Mouse (Mus musculus): ENCODE measurements around the gene Paqr3. TPM values are rescaled to one million over a fixed set of nuclear protein-coding genes. Genes with fewer than 3 reads are reported as not detected.

Paqr3 gene
- total RNA-seq (2018; cell fraction: chromatin; rRNA removed) = 10 to 100 TPM in 2 of 26 experiments, 1 to 10 TPM in 23, under 1 TPM in 1; 0.67 to 63.3 (median 5.3) TPM
- 1 to 10 TPM; 1.8 to 5.0 (median 3.1) TPM for total RNA-seq (2018; cell fraction: cytosol; rRNA removed)
- total RNA-seq (2018; cell fraction: nucleus; rRNA removed) = 1 to 10 TPM; 1.5 to 8.3 (median 5.2) TPM
- 1.1 to 2.6 TPM (median 1.5 TPM) in 3 replicates for polyA plus RNA-seq (2018)

DNA sequence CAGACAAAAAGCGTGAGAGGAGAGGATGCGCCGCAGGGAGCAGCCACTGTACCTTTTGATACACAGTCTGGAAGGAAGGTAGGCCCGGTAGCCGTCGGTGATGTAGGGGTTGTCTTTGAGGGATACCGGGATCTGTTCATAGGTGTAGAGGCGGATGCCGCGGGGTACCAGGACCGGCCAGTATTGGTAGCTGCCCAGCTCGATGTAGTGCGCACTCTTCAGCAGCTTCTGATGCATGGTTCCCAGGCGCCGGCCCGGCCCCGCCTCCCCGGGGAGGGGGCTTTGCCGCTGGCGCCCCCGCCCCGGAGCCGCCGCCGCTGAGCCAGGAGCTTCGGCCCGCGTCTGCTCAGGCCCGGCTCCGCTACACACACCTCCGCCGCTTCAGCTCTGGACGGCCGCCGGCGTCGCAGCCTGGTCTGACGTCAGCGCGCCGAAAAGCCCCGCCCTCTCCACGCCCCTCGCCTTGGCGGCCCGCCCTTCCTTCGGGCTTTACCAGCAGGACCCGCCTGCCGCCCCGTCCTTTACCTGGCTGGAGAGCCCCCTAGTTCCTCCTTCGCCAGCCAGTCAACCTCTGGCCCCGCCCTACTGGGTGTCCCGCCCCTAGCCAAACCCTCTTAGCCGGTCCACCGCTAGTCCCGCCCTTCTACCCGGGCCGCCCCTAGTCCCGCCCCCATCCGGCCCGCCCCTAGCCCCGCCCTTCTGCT, at the start of gene Paqr3:
TSS of gene Paqr3 (minus strand) at position 390 of the 704 bp plus-strand sequence.
- peak within 1 kb of the TSS; percentile 63 for H3K4me3 ChIP-seq (ENCODE audit: inconsistent target)
- WGBS (ENCODE audit: missing documents) = 1% methylated on average over 55 of the region's 62 CpGs
- H3K79me2 ChIP-seq (ENCODE audit: inconsistent target) = no peaks in the 10 kb centered on the region
- no peaks in the 10 kb centered on the region for H3K36me3 ChIP-seq (ENCODE audit: inconsistent target)
- no peak within 1 kb of the TSS for H3K27ac ChIP-seq

GRCm38 (mm10) chr5:97154688-97155087, 43.3 kb upstream of the Paqr3 start:
- Histone ChIP-seq H3K36me3 (ENCODE audit: inconsistent target) (no peaks in the 10 kb centered on the region), H3K4me3 (ENCODE audit: inconsistent target) (no peak overlapping the region), H3K79me2 (ENCODE audit: inconsistent target) (no peaks in the 10 kb centered on the region), H3K27ac (no peak overlapping the region)
- WGBS (ENCODE audit: missing documents) = 70% methylated on average over 1 of the region's 1 CpGs

DNA sequence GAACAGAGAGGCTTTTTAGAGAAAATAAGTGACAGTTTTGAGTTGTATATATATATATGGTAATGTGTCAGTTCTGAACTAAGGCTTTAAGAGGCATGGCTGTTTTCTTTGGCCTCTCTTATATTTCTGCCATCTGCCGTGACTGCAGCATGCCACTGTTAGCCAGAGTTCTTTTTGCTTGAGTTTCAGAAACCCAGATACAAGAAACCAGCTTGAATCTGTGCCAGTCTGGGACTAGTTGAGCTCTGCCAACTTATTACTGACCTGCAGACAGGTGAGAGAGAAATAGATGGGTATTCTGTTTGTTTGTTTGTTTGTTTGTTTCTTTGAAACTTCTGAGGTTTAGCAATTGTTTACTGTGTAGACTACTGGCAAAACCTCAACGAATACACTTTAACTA, 23.9 kb upstream of the Paqr3 start:
- Histone ChIP-seq H3K27ac (no peak overlapping the region), H3K79me2 (ENCODE audit: inconsistent target) (no peaks in the 10 kb centered on the region), H3K36me3 (ENCODE audit: inconsistent target) (no peaks in the 10 kb centered on the region), H3K4me3 (ENCODE audit: inconsistent target) (no peak overlapping the region)
- WGBS (ENCODE audit: missing documents) = 94% methylated on average over 2 of the region's 2 CpGs

DNA sequence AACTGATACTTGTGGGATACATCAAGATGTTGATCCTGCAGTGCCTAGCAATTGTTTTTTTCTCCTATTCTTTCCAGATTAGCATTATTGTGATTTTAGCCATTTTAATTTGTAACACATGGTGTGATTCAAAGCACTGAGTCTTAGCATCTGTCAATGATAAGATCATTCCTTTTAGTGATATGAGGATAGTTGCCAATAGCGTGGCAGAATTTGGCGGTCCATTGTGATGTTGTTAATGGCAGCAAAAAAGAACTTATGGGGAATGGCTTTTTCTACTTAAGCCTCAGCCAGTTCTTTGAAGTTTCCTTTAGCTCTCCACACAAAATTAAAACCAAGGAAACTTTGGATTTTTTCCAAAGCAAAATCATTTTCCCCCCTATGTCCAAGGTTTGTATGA, 18.2 kb upstream of the Paqr3 start:
- Histone ChIP-seq H3K79me2 (ENCODE audit: inconsistent target) (no peaks in the 10 kb centered on the region), H3K4me3 (ENCODE audit: inconsistent target) (no peak overlapping the region), H3K36me3 (ENCODE audit: inconsistent target) (no peaks in the 10 kb centered on the region), H3K27ac (no peak overlapping the region)
- 96% methylated on average over 2 of the region's 2 CpGs for WGBS (ENCODE audit: missing documents)

DNA sequence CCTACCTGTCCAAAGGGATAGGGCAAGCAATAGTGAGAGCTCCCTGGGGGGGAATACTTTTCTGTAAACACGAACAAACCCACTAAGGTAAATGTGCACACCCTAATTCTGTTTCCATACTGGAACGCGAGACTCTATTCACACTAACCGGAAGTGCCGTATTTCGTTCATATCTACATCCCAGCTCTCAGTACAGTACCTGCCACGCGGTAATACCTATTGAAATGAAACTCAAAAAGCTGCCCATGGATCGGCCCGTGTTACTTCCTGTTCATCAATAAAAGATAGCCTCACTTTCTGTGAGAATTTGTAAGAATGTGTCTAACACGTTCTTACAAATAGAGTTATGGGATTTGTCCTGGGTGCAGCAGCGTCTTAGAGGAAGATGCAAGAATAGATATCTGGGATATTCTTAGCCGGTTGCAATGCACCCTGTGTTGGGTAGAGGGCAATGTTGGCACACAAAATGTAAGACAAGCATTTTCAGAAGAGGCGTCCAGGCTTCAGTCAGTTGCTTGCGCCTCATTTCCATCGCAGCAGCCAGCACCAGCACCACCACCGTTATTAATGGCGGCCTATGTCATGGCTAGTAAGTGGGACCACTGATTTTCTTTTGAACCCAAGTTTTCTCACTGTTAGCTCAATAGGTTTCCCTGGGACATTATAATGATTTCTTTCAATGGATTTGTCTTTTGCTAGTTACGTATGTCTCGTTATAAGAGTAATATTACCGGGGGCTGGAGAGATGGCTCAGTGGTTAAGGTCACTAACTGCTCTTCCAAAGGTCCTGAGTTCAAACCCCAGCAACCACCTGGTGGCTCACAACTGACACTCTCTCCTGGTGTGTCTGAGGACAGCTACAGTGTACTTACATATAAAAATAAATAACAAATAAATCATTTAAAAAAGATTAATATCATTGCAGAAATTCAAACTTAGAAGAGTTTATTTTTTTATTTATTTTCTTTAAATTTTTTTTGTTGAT, 17.1 kb upstream of the Paqr3 start:
- Histone ChIP-seq H3K36me3 (ENCODE audit: inconsistent target) (no peaks in the 10 kb centered on the region), H3K27ac (no peak overlapping the region), H3K4me3 (ENCODE audit: inconsistent target) (no peak overlapping the region), H3K79me2 (ENCODE audit: inconsistent target) (no peaks in the 10 kb centered on the region)
- WGBS (ENCODE audit: missing documents) = 48% methylated on average over 21 of the region's 21 CpGs

GRCm38 (mm10) chr5:97127284-97127683, 15.9 kb upstream of the Paqr3 start:
- Histone ChIP-seq H3K4me3 (ENCODE audit: inconsistent target) (no peak overlapping the region), H3K27ac (no peak overlapping the region), H3K36me3 (ENCODE audit: inconsistent target) (no peaks in the 10 kb centered on the region), H3K79me2 (ENCODE audit: inconsistent target) (no peaks in the 10 kb centered on the region)
- WGBS (ENCODE audit: missing documents) = 91% methylated on average over 6 of the region's 6 CpGs

DNA sequence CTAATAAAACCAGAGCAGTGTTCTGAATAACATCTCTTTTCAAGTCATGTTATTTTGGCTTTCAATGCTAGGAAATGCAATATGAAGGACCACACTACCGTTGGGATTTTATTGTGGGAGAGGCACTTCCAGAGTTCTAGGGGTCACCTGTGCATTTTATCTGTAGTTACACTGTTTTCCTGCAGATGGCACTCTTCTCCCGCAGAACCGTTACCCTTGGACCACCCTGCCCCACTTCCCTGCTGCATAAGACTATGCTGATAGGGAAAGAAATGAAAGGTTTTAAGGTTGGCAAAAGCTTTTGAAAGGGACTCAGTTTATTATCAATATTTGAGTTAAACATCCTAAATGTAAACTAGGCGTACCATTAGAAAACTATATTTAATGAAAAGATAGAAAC, 14.6 kb upstream of the Paqr3 start:
- Histone ChIP-seq H3K36me3 (ENCODE audit: inconsistent target) (no peaks in the 10 kb centered on the region), H3K27ac (no peak overlapping the region), H3K4me3 (ENCODE audit: inconsistent target) (no peak overlapping the region), H3K79me2 (ENCODE audit: inconsistent target) (no peaks in the 10 kb centered on the region)
- WGBS (ENCODE audit: missing documents) = 25% methylated on average over 4 of the region's 4 CpGs

GRCm38 (mm10) chr5:97125459-97125970, 14.1 kb upstream of the Paqr3 start:
- no peaks in the 10 kb centered on the region for H3K36me3 ChIP-seq (ENCODE audit: inconsistent target)

GRCm38 (mm10) chr5:97124977-97125376, 13.6 kb upstream of the Paqr3 start:
- H3K36me3 ChIP-seq (ENCODE audit: inconsistent target) = no peaks in the 10 kb centered on the region
- no peaks in the 10 kb centered on the region for H3K79me2 ChIP-seq (ENCODE audit: inconsistent target)
- no peak overlapping the region for H3K4me3 ChIP-seq (ENCODE audit: inconsistent target)
- 63% methylated on average over 12 of the region's 12 CpGs for WGBS (ENCODE audit: missing documents)
- no peak overlapping the region for H3K27ac ChIP-seq

More at GRCm38 (mm10) chr5:97125459-97125970, 14.1 kb upstream of the Paqr3 start:
- Histone ChIP-seq H3K27ac (no peak overlapping the region), H3K4me3 (ENCODE audit: inconsistent target) (no peak overlapping the region), H3K79me2 (ENCODE audit: inconsistent target) (no peaks in the 10 kb centered on the region)
- 75% methylated on average over 10 of the region's 10 CpGs for WGBS (ENCODE audit: missing documents)

GRCm38 (mm10) chr5:97110697-97111096, 699 bp downstream of the Paqr3 start:
- Histone ChIP-seq H3K27ac (no peak overlapping the region), H3K79me2 (ENCODE audit: inconsistent target) (no peaks in the 10 kb centered on the region), H3K36me3 (ENCODE audit: inconsistent target) (no peaks in the 10 kb centered on the region), H3K4me3 (ENCODE audit: inconsistent target) (peak overlapping the region; percentile 63)
- 36% methylated on average over 5 of the region's 5 CpGs for WGBS (ENCODE audit: missing documents)

DNA sequence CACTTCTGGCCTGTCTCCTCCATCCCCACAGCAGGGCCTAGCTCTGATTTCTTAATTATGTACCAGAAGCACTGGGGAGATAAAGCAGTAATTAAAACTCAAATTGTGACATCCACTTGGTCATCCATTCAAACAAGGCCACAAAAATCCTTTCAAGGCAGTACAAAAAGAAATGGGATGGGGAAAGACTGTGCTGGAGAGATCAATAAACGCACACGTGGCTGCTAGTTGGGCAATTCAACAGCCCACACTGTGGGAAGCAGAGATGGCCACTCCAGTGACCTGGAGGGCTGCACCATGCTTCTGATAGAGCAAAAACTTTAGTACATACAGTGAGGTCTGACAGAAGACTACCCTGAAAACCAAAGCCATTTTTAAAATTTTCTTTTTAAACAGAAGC, 1.3 kb downstream of the Paqr3 start:
- no peaks in the 10 kb centered on the region for H3K79me2 ChIP-seq (ENCODE audit: inconsistent target)
- H3K4me3 ChIP-seq (ENCODE audit: inconsistent target) = no peak overlapping the region
- 65% methylated on average over 2 of the region's 2 CpGs for WGBS (ENCODE audit: missing documents)
- no peak overlapping the region for H3K27ac ChIP-seq
- H3K36me3 ChIP-seq (ENCODE audit: inconsistent target) = no peaks in the 10 kb centered on the region

DNA sequence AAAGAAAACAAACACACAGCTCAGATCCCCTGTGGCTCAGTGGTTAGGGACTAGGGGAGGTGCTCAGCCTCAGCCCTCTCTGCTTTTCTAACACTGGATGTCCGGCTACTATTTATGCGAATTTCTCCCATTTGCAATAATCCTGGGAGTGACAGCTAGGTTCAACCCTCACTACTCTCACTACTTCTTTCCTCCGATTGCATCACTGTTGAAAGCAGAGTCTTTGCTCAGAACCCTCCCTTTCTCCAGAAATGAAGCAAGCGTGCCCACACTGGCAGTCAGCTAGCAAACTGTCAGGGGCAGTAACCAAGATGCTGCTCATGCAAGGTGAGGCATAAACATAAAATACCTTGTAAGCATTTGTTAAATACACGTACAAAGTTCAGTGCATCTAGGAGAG, 3.1 kb downstream of the Paqr3 start:
- H3K4me3 ChIP-seq (ENCODE audit: inconsistent target) = no peak overlapping the region
- 66% methylated on average over 5 of the region's 5 CpGs for WGBS (ENCODE audit: missing documents)
- no peak overlapping the region for H3K27ac ChIP-seq
- H3K36me3 ChIP-seq (ENCODE audit: inconsistent target) = no peaks in the 10 kb centered on the region
- H3K79me2 ChIP-seq (ENCODE audit: inconsistent target) = no peaks in the 10 kb centered on the region

- Histone ChIP-seq H3K36me3 (ENCODE audit: inconsistent target) (no peaks in the 10 kb centered on the region), H3K79me2 (ENCODE audit: inconsistent target) (no peaks in the 10 kb centered on the region), H3K27ac (no peak overlapping the region), H3K4me3 (ENCODE audit: inconsistent target) (no peak overlapping the region)
- 95% methylated on average over 8 of the region's 8 CpGs for WGBS (ENCODE audit: missing documents)
Measured at GRCm38 (mm10) chr5:97099954-97100353, 11.4 kb downstream of the Paqr3 start.

GRCm38 (mm10) chr5:97097631-97098041, 13.8 kb downstream of the Paqr3 start:
- Histone ChIP-seq H3K4me3 (ENCODE audit: inconsistent target) (no peak overlapping the region), H3K27ac (no peak overlapping the region), H3K79me2 (ENCODE audit: inconsistent target) (no peaks in the 10 kb centered on the region), H3K36me3 (ENCODE audit: inconsistent target) (no peaks in the 10 kb centered on the region)
- 90% methylated on average over 9 of the region's 9 CpGs for WGBS (ENCODE audit: missing documents)

All from macrophage (primary cell).